9 mouse cellular contexts compared by ENCODE assay signal in genomic region chr6:121635076-121635475, GRCm38 (mm10). TPM values are rescaled to one million over a fixed set of nuclear protein-coding genes. Genes with fewer than 3 reads are reported as not detected.
DNase-seq lines count a peak whose midpoint lies in the region; ATAC-seq lines count a peak whose summit lies in the region.
"Had no signal": no experiment of that assay in that cellular context is flagged by ENCODE, and none has a peak within 500 bp of the region (broad histone marks: within the 10 kb centered on the region; RNA-seq: fewer than 3 reads in every experiment).

A2m (plus strand) TSS chr6:121635376.

- H3K27me3 ChIP-seq in kidney, embryonic 15.5 days = no peaks in the 10 kb centered on the region
- H3K27me3 ChIP-seq in forebrain, embryonic 10.5 days (ENCODE audit: poor library complexity, severe bottlenecking) = peaks cover 18% of the 10 kb centered on the region
- no peaks in the 10 kb centered on the region for H3K27me3 ChIP-seq in intestine, embryonic 14.5 days (replicated peaks; ENCODE audit: control insufficient read depth, insufficient read depth, low read length)
- no peaks in the 10 kb centered on the region for H3K27me3 ChIP-seq in midbrain, embryonic 14.5 days (ENCODE audit: control insufficient read depth, insufficient read depth, low read length)

- no peaks in the 10 kb centered on the region for H3K4me1 ChIP-seq in kidney, embryonic 15.5 days
- peaks cover 14% of the 10 kb centered on the region for H3K4me1 ChIP-seq in forebrain, embryonic 10.5 days
- no peaks in the 10 kb centered on the region for H3K4me1 ChIP-seq in intestine, embryonic 14.5 days (replicated peaks; ENCODE audit: control insufficient read depth, insufficient read depth, low read length)
- 0 out of 2 replicates have a peak, but pooled peaks cover 5% of the 10 kb centered on the region for H3K4me1 ChIP-seq in midbrain, embryonic 14.5 days (ENCODE audit: control insufficient read depth, insufficient read depth, low read length)

- DNase-seq in kidney, postnatal 4 days = no peak
- DNase-seq in forebrain, embryonic 10.5 days (ENCODE audit: extremely low spot score, low spot score) = no peak
- DNase-seq in intestine, embryonic 14.5 days (ENCODE audit: low spot score) = no peak
- no peak for DNase-seq in midbrain, embryonic 14.5 days
- DNase-seq in left cerebral cortex, postnatal 4 days = no peak
- no peak for DNase-seq in thymus, adult 18-20 months

- WGBS in kidney, embryonic 15.5 days = 92% methylated on average over 8 of the region's 8 CpGs
- 93% methylated on average over 8 of the region's 8 CpGs for WGBS in forebrain, embryonic 10.5 days
- WGBS in intestine, embryonic 14.5 days = 84% methylated on average over 8 of the region's 8 CpGs
- WGBS in midbrain, embryonic 14.5 days = 88% methylated on average over 8 of the region's 8 CpGs

- H3K36me3 ChIP-seq in kidney, embryonic 15.5 days = no peaks in the 10 kb centered on the region
- no peaks in the 10 kb centered on the region for H3K36me3 ChIP-seq in forebrain, embryonic 10.5 days (replicated peaks)
- H3K36me3 ChIP-seq in intestine, embryonic 14.5 days (ENCODE audit: control insufficient read depth, insufficient read depth, low read length) = no peaks in the 10 kb centered on the region
- no peaks in the 10 kb centered on the region for H3K36me3 ChIP-seq in midbrain, embryonic 14.5 days (ENCODE audit: control insufficient read depth, insufficient read depth, low read length)

- no peaks in the 10 kb centered on the region for H3K9me3 ChIP-seq in kidney, embryonic 15.5 days (replicated peaks)
- no peaks in the 10 kb centered on the region for H3K9me3 ChIP-seq in forebrain, embryonic 10.5 days
- no peaks in the 10 kb centered on the region for H3K9me3 ChIP-seq in intestine, embryonic 14.5 days (ENCODE audit: control insufficient read depth, low read length)
- no peaks in the 10 kb centered on the region for H3K9me3 ChIP-seq in midbrain, embryonic 14.5 days (ENCODE audit: control insufficient read depth, low read length)

- intact Hi-C loops in left cerebral cortex, postnatal 4 days (cut with DNase I) = no loop called here

- peak within 1 kb of the TSS; percentile 37 for H3K4me2 ChIP-seq in kidney, embryonic 15.5 days
- H3K4me2 ChIP-seq in intestine, embryonic 14.5 days (ENCODE audit: low read length) = peak within 1 kb of the TSS; percentile 31
- peak within 1 kb of the TSS; percentile 55 for H3K4me2 ChIP-seq in midbrain, embryonic 14.5 days (ENCODE audit: low read length)

- no peak for ATAC-seq in kidney, embryonic 15.5 days (replicated peaks; ENCODE audit: low FRiP score)
- ATAC-seq in intestine, embryonic 14.5 days (replicated peaks; ENCODE audit: low FRiP score, low TSS enrichment, low read depth) = no peak
- ATAC-seq in midbrain, embryonic 14.5 days (ENCODE audit: low FRiP score, low TSS enrichment) = no peak
- ATAC-seq in erythroid progenitor cell, adult 5-6 weeks (replicated peaks; ENCODE audit: low FRiP score, poor library complexity, severe bottlenecking) = no peak

- 0 out of 2 replicates have a peak within 1 kb of the TSS, but pooled peaks have one; percentile 3 for H3K4me3 ChIP-seq in kidney, embryonic 15.5 days (replicated peaks)
- peak within 1 kb of the TSS; percentile 43 for H3K4me3 ChIP-seq in forebrain, embryonic 10.5 days
- peak within 1 kb of the TSS; percentile 2; the same call in 1 of the 2 replicates for H3K4me3 ChIP-seq in intestine, embryonic 14.5 days (ENCODE audit: low read depth, low read length)
- H3K4me3 ChIP-seq in midbrain, embryonic 14.5 days (replicated peaks; ENCODE audit: low read depth, low read length) = peak within 1 kb of the TSS; percentile 21

- H3K9ac ChIP-seq in kidney, embryonic 15.5 days = no peak within 1 kb of the TSS
- no peak within 1 kb of the TSS for H3K9ac ChIP-seq in intestine, embryonic 14.5 days (ENCODE audit: low read length)
- H3K9ac ChIP-seq in midbrain, embryonic 14.5 days (replicated peaks; ENCODE audit: low read length) = peak within 1 kb of the TSS; percentile 40; the same call in 1 of the 2 replicates

- no peak within 1 kb of the TSS for H3K27ac ChIP-seq in kidney, embryonic 15.5 days
- peak within 1 kb of the TSS; percentile 74 for H3K27ac ChIP-seq in forebrain, embryonic 10.5 days
- no peak within 1 kb of the TSS for H3K27ac ChIP-seq in intestine, embryonic 14.5 days (ENCODE audit: low read depth)
- H3K27ac ChIP-seq in midbrain, embryonic 14.5 days (replicated peaks; ENCODE audit: low read depth, low read length) = peak within 1 kb of the TSS; percentile 49; the same call in 1 of the 2 replicates
- H3K27ac ChIP-seq: macrophage had no signal

RNA-seq across cellular contexts. Expression of gene A2m, which starts in this region (rescaled TPM):
- 1.2 and 2.2 TPM in 2 replicates for polyA plus RNA-seq in kidney, embryonic 15.5 days (2015; fragmentation: Nextera tagmentation; extraction: Ambion mirVana)
- polyA plus RNA-seq in forebrain, embryonic 10.5 days (2016; fragmentation: Nextera tagmentation; extraction: Ambion mirVana) = 2.2 and 2.4 TPM in 2 replicates
- 0.71 and 0.80 TPM in 2 replicates for polyA plus RNA-seq in intestine, embryonic 14.5 days (2014; fragmentation: Nextera tagmentation; extraction: Ambion mirVana)
- polyA plus RNA-seq in midbrain, embryonic 14.5 days (2014; fragmentation: Nextera tagmentation; extraction: Ambion mirVana) = 6.7 and 17.1 TPM in 2 replicates
- total RNA-seq in erythroid progenitor cell, adult 5-6 weeks (2015; ENCODE audit: low replicate concordance) = not detected in 2 replicates
- total RNA-seq in erythroid progenitor cell, adult 5-6 weeks (2017; ENCODE audit: low replicate concordance) = not detected in 2 replicates
- total RNA-seq in left cerebral cortex, postnatal 4 days (2021) = 1 to 10 TPM; 5.6 to 7.7 TPM
- polyA plus RNA-seq: macrophage had no signal

Comparison
In these comparisons a context has a peak if more than half of its experiments do, and no peak if none do; other contexts are left out.
1. RNA of gene A2m (total RNA-seq): 5.6 to 7.7 TPM in left cerebral cortex, postnatal 4 days; not detected in erythroid progenitor cell, adult 5-6 weeks; every median in the first group is over 4 times any median in the second.
2. H3K27ac ChIP-seq: peak in forebrain, embryonic 10.5 days (single experiment) and midbrain, embryonic 14.5 days (single experiment); none in kidney, embryonic 15.5 days (single experiment) and intestine, embryonic 14.5 days (single experiment).
3. Peak in every context shown above with its lines, with median percentiles within 50 percentile points of each other: H3K4me2 ChIP-seq and H3K4me3 ChIP-seq.